Mouse (Mus musculus) midbrain, postnatal 0 days (tissue): ENCODE data around the gene Gm17482. TPM values are rescaled to one million over a fixed set of nuclear protein-coding genes. Genes with fewer than 3 reads are reported as not detected.

Source experiments
- ATAC-seq: fragments of 200-750 bp; cut with Nextera tagmentation; 2 replicates; pipeline ENCODE4 v1.8.0; 2017; ENCODE audit warnings: moderate number of reproducible peaks, mild to moderate bottlenecking, moderate TSS enrichment, moderate library complexity; ENCODE audit not compliant: low FRiP score
- DNase-seq: peaks from one replicate; pipeline ENCODE4 v3.0.0-alpha.2; 2015; ENCODE audit warnings: low spot score
- H3K27ac ChIP-seq: fragments of 300-500 bp; sonication (generic); 2 replicates; pipeline ENCODE4 v1.5.1; 2014; ENCODE audit warnings: low read depth, mild to moderate bottlenecking, low read length, mixed read lengths
- H3K27me3 ChIP-seq: fragments of 300-500 bp; sonication (generic); 2 replicates; pipeline ENCODE4 v1.6.1; 2014; ENCODE audit warnings: low read length, control low read depth, mixed read lengths; ENCODE audit not compliant: insufficient read depth
- H3K36me3 ChIP-seq: fragments of 300-500 bp; sonication (generic); 2 replicates; pipeline ENCODE4 v1.6.1; 2014; ENCODE audit warnings: low read length, control low read depth, mixed read lengths; ENCODE audit not compliant: insufficient read depth
- H3K4me1 ChIP-seq: fragments of 300-500 bp; sonication (generic); 2 replicates; pipeline ENCODE4 v1.6.1; 2014; ENCODE audit warnings: mild to moderate bottlenecking, control low read depth, antibody characterized with exemption, low read length, mixed read lengths; ENCODE audit not compliant: insufficient read depth
- H3K4me2 ChIP-seq: fragments of 300-500 bp; sonication (generic); 2 replicates; pipeline ENCODE4 v1.6.1; 2014; ENCODE audit warnings: low read depth, mild to moderate bottlenecking, low read length, mixed read lengths; ENCODE audit not compliant: poor library complexity, severe bottlenecking
- H3K4me3 ChIP-seq: fragments of 300-500 bp; sonication (generic); 2 replicates; pipeline ENCODE4 v1.5.1; 2014; ENCODE audit warnings: low read depth, mild to moderate bottlenecking, low read length, moderate library complexity
- H3K9ac ChIP-seq: fragments of 300-500 bp; sonication (generic); replicated peaks from 2 replicates; pipeline ENCODE4 v1.6.1; 2014; ENCODE audit warnings: mild to moderate bottlenecking, low read length, moderate library complexity, mixed read lengths; ENCODE audit not compliant: poor library complexity, severe bottlenecking
- H3K9me3 ChIP-seq: fragments of 300-500 bp; sonication (generic); 2 replicates; pipeline ENCODE4 v1.6.1; 2016; ENCODE audit warnings: low read length, control low read depth
- CTCF ChIP-seq: IDR thresholded peaks from 2 replicates; pipeline ENCODE4 v1.5.1; 2016; ENCODE audit warnings: antibody characterized with exemption, mild to moderate bottlenecking
- WGBS: fragments of 180-500 bp; shearing (Covaris S2); extraction: QIAGEN DNeasy Blood & Tissue Kit; methylation state at CpG from one replicate; pipeline ENCODE4 v1.1.7; 2014; 5-methylcytosine and 5-hydroxymethylcytosine counted together
- polyA plus RNA-seq: library from polyadenylated mRNA; unstranded; fragments of >200 nt; fragmentation: Nextera tagmentation; extraction: Ambion mirVana; gene quantifications from 2 replicates; pipeline ENCODE4 v1.2.1, GENCODE M21; 2015
- total RNA-seq: library from RNA; depleted of rRNA; stranded (reverse); fragments of >200 nt; gene quantifications from 2 replicates; pipeline ENCODE4 v1.2.3, GENCODE M21; 2014

Gene Gm17482
- total and polyA plus RNA-seq, 2 experiments from 2014 or later = not detected

DNA sequence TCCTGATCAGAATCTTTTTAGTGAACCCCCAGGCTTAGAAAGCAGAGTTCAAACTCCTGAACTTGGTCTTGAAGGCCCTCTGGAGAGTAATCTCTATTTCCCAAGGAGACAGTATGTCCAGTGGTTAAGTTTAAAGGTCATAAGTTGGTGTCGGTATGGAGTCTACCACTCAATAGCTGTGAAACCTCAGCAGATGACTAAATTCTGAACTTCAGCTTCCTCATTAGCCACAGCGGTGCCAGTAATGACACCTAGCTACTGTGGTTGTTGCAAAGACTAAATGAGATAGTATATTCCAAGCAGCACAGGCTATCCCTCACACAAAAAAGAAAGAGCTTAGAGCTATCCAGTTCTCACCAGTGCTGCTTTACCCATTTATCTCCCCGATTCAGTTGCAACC lies 61.1 kb downstream of the Gm17482 start:
- Histone ChIP-seq H3K4me2 (no peak overlapping the region), H3K4me1 (no peaks in the 10 kb centered on the region), H3K9ac (no peak overlapping the region), H3K4me3 (no peak overlapping the region), H3K36me3 (no peaks in the 10 kb centered on the region), H3K27ac (no peak overlapping the region), H3K27me3 (no peaks in the 10 kb centered on the region), H3K9me3 (no peaks in the 10 kb centered on the region)
- WGBS = 92% methylated on average over 3 of the region's 3 CpGs
- TF ChIP-seq CTCF = no peak
- no peak for ATAC-seq
- DNase-seq = no peak

DNA sequence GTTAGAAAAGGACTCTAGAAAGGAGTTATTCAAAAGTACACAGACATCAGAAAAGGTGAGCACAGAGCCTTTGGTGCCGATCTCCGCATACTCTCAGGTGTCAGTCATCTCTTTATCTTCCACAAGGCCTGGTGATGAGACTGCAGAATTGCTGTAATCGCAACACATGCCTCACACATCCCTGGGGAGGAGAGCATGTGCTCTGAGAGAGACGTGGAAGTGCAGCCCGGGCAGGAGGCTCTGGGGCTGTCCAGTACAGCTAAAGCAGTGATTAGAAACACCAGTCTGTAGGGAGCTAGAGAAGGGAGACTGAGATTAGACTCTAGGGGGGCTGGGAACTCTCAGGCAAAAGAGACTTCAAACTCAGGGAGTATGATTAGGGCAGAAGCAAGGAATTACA lies 63.4 kb downstream of the Gm17482 start:
- no peak for ATAC-seq
- Histone ChIP-seq H3K36me3 (no peaks in the 10 kb centered on the region), H3K4me2 (no peak overlapping the region), H3K9ac (no peak overlapping the region), H3K4me1 (no peaks in the 10 kb centered on the region), H3K9me3 (no peaks in the 10 kb centered on the region), H3K4me3 (no peak overlapping the region), H3K27me3 (no peaks in the 10 kb centered on the region), H3K27ac (no peak overlapping the region)
- TF ChIP-seq CTCF = no peak
- WGBS = 52% methylated on average over 5 of the region's 5 CpGs
- DNase-seq = peak; percentile 19

DNA sequence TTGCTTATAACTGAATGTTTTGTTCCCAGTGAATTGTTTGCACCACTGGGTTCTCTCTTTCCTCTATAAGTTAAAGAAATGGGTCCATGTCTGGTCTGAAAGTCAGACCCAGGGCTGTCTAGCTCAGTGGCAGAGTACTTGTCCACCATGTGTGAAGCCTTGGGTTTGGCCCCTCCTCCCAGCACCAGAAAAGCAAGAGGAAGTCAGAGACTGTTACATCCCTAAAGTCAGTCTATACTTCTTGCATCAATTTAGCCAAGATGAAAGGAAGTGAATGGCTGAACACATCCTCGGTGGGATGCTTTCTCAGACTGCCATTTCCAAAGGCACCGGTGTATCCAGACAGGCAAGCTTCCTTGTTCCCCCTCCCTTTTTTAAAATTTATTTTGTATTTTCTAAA lies 63.9 kb downstream of the Gm17482 start:
- Histone ChIP-seq H3K4me2 (no peak overlapping the region), H3K4me3 (no peak overlapping the region), H3K36me3 (no peaks in the 10 kb centered on the region), H3K27me3 (no peaks in the 10 kb centered on the region), H3K9me3 (no peaks in the 10 kb centered on the region), H3K27ac (no peak overlapping the region), H3K4me1 (no peaks in the 10 kb centered on the region), H3K9ac (no peak overlapping the region)
- WGBS = 83% methylated on average over 2 of the region's 2 CpGs
- no peak for ATAC-seq
- DNase-seq = no peak
- TF ChIP-seq CTCF = no peak

DNA sequence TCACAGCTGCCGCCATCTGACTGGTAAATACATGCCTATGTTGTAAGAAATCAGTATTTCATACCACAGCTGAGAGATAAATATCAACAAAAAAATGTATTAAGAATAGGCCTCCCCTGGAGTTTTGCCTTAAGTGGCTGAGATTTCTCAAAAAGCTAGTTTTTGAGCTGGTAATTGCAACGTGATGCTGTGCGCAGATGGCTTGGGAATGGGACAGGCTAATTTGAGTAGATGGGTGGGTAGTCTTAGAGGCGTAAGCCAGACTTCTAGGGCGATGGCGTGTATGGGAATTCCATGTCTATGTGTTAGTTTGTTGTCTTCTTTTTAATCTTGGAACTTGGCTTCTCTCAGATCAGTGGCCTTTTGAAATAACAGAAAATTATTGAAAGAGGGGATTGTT lies 64.7 kb downstream of the Gm17482 start:
- Histone ChIP-seq H3K4me2 (no peak overlapping the region), H3K36me3 (no peaks in the 10 kb centered on the region), H3K9me3 (no peaks in the 10 kb centered on the region), H3K4me3 (no peak overlapping the region), H3K9ac (no peak overlapping the region), H3K27ac (no peak overlapping the region), H3K4me1 (no peaks in the 10 kb centered on the region), H3K27me3 (no peaks in the 10 kb centered on the region)
- no peak for DNase-seq
- ATAC-seq = no peak
- WGBS = 87% methylated on average over 6 of the region's 6 CpGs
- TF ChIP-seq CTCF = no peak

DNA sequence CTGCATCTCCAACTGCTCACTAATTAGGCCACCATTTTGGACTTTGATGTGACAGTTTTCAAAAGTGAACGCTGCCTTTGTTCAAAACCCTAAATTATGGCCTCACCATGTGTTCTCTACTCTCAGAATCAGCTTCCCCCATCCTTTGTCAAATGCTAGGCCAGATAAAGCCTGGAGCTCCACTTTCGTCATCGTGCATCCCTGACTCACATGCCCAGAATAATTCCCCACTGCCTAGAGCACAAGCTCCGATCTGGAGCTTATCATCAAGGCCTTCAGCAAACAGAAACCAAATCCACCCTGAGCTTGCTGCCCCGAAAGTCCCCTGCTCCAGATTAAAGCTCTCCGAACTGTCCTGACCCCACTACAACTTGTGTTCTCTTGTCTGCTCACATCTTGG lies 65.5 kb downstream of the Gm17482 start:
- TF ChIP-seq CTCF = no peak
- 60% methylated on average over 6 of the region's 6 CpGs for WGBS
- no peak overlapping the region for H3K4me3 ChIP-seq
- DNase-seq = no peak
- no peak for ATAC-seq
- no peaks in the 10 kb centered on the region for H3K4me1 ChIP-seq
- H3K27ac ChIP-seq = no peak overlapping the region
- H3K36me3 ChIP-seq = no peaks in the 10 kb centered on the region
- H3K27me3 ChIP-seq = no peaks in the 10 kb centered on the region
- no peak overlapping the region for H3K4me2 ChIP-seq
- H3K9me3 ChIP-seq = no peaks in the 10 kb centered on the region
- no peak overlapping the region for H3K9ac ChIP-seq

DNA sequence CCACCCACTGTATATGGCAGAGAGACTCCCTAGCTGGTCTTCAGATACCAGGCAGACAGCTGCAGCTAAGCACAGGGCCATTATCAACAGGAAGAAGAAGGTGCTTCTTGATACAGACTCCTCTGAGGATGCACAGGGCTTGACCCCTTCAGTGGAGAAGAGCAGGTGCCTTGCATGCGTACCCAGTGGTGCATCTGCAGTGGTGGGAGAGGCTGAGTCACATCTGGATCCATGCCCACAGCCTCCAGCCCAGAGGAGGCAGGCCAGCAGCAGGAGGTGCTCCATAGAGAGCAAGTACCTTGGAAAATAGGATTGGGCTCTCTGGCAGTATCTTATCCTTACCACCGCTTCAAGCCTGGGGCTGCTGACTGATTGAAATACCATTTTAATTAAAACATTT lies 66.7 kb downstream of the Gm17482 start:
- H3K4me2 ChIP-seq = no peak overlapping the region
- no peak overlapping the region for H3K4me3 ChIP-seq
- ATAC-seq = no peak
- no peaks in the 10 kb centered on the region for H3K9me3 ChIP-seq
- no peak overlapping the region for H3K27ac ChIP-seq
- H3K9ac ChIP-seq = no peak overlapping the region
- 51% methylated on average over 2 of the region's 2 CpGs for WGBS
- no peaks in the 10 kb centered on the region for H3K4me1 ChIP-seq
- DNase-seq = no peak
- no peaks in the 10 kb centered on the region for H3K36me3 ChIP-seq
- TF ChIP-seq CTCF = no peak
- H3K27me3 ChIP-seq = no peaks in the 10 kb centered on the region
